Mouse (Mus musculus) midbrain, embryonic 13.5 days (tissue): ENCODE data around the gene Zic5. TPM values are rescaled to one million over a fixed set of nuclear protein-coding genes. Genes with fewer than 3 reads are reported as not detected.
"Not testable (repeated sequence)": the region's sequence is repeated elsewhere in the genome, so short reads cannot be mapped to it uniquely, and the experiment has no call there.

Experiments used
- ATAC-seq: fragments of 200-750 bp; cut with Nextera tagmentation; 2 replicates; pipeline ENCODE4 v1.8.0; 2017; ENCODE audit warnings: mild to moderate bottlenecking, moderate TSS enrichment, moderate library complexity
- H3K27ac ChIP-seq: fragments of 300-500 bp; sonication (generic); 2 replicates; pipeline ENCODE4 v1.5.1; 2015; ENCODE audit warnings: inconsistent platforms, mild to moderate bottlenecking, moderate library complexity
- H3K27me3 ChIP-seq: fragments of 300-500 bp; sonication (generic); 2 replicates; pipeline ENCODE4 v1.6.1; 2015; ENCODE audit warnings: mild to moderate bottlenecking, inconsistent platforms
- H3K36me3 ChIP-seq: fragments of 300-500 bp; sonication (generic); 2 replicates; pipeline ENCODE4 v1.6.1; 2015; ENCODE audit warnings: mild to moderate bottlenecking, inconsistent platforms
- H3K4me1 ChIP-seq: fragments of 300-500 bp; sonication (generic); replicated peaks from 2 replicates; pipeline ENCODE4 v1.6.1; 2015; ENCODE audit warnings: inconsistent platforms
- H3K4me2 ChIP-seq: fragments of 300-500 bp; sonication (generic); replicated peaks from 2 replicates; pipeline ENCODE4 v1.6.1; 2015; ENCODE audit warnings: moderate library complexity, mild to moderate bottlenecking, inconsistent platforms
- H3K4me3 ChIP-seq: fragments of 300-500 bp; sonication (generic); replicated peaks from 2 replicates; pipeline ENCODE4 v1.5.1; 2015; ENCODE audit warnings: mild to moderate bottlenecking, inconsistent platforms
- H3K9ac ChIP-seq: fragments of 300-500 bp; sonication (generic); replicated peaks from 2 replicates; pipeline ENCODE4 v1.6.1; 2015; ENCODE audit warnings: mild to moderate bottlenecking, inconsistent platforms
- H3K9me3 ChIP-seq: fragments of 300-500 bp; sonication (generic); 2 replicates; pipeline ENCODE4 v1.6.1; 2016; ENCODE audit warnings: mild to moderate bottlenecking, inconsistent platforms
- WGBS: fragments of 180-500 bp; shearing (Covaris S2); methylation state at CpG from one replicate; pipeline ENCODE4 v1.1.7; 2015; 5-methylcytosine and 5-hydroxymethylcytosine counted together
- polyA plus RNA-seq: library from polyadenylated mRNA; unstranded; fragments of >200 nt; fragmentation: Nextera tagmentation; extraction: Ambion mirVana; gene quantifications from 2 replicates; pipeline ENCODE4 v1.2.1, GENCODE M21; 2015

Gene Zic5
- polyA plus RNA-seq, 1 experiment from 2014 or later = 15.5 TPM

- peak overlapping the region; percentile 65 for H3K4me3 ChIP-seq
- H3K4me2 ChIP-seq = peak overlapping the region; percentile 70
- peaks cover 32% of the 10 kb centered on the region for H3K4me1 ChIP-seq
- no peaks in the 10 kb centered on the region for H3K9me3 ChIP-seq
- peak overlapping the region; percentile 95 for H3K27ac ChIP-seq
- ATAC-seq = no peak
- peaks cover 70% of the 10 kb centered on the region for H3K27me3 ChIP-seq
- 22% methylated on average over 3 of the region's 3 CpGs for WGBS
- H3K9ac ChIP-seq = peak overlapping the region; percentile 80
- no peaks in the 10 kb centered on the region for H3K36me3 ChIP-seq
These were observed 4.0 kb downstream of the Zic5 start for GRCm38 (mm10) chr14:122461500-122461899.

- H3K36me3 ChIP-seq = no peaks in the 10 kb centered on the region
- peak overlapping the region; percentile 47 for H3K4me2 ChIP-seq
- peak overlapping the region; percentile 64 for H3K9ac ChIP-seq
- H3K9me3 ChIP-seq = no peaks in the 10 kb centered on the region
- ATAC-seq = no peak
- H3K4me3 ChIP-seq = peak overlapping the region; percentile 30
- H3K27ac ChIP-seq = peak overlapping the region; percentile 35
- H3K4me1 ChIP-seq = peaks cover 33% of the 10 kb centered on the region
- WGBS = 48% methylated on average over 5 of the region's 5 CpGs
- peaks cover 70% of the 10 kb centered on the region for H3K27me3 ChIP-seq
These were observed 5.3 kb downstream of the Zic5 start for GRCm38 (mm10) chr14:122460226-122460625.

- peak overlapping the region; percentile 35; the same call in 1 of the 2 replicates for H3K27ac ChIP-seq
- peak overlapping the region; percentile 30 for H3K4me3 ChIP-seq
- H3K4me2 ChIP-seq = peak overlapping the region; percentile 47
- no peaks in the 10 kb centered on the region for H3K36me3 ChIP-seq
- no peaks in the 10 kb centered on the region for H3K9me3 ChIP-seq
- ATAC-seq = no peak
- peak overlapping the region; percentile 64 for H3K9ac ChIP-seq
- peaks cover 29% of the 10 kb centered on the region for H3K4me1 ChIP-seq
- 78% methylated on average over 1 of the region's 1 CpGs for WGBS
- peaks cover 70% of the 10 kb centered on the region for H3K27me3 ChIP-seq
These were observed 5.7 kb downstream of the Zic5 start for GRCm38 (mm10) chr14:122459776-122460175.

GRCm38 (mm10) chr14:122459332-122459731, 6.1 kb downstream of the Zic5 start:
- H3K4me2 ChIP-seq = peak overlapping the region; percentile 47
- not testable (repeated sequence) for H3K36me3 ChIP-seq, ATAC-seq, H3K9me3 ChIP-seq, H3K27ac ChIP-seq
- peaks cover 27% of the 10 kb centered on the region for H3K4me1 ChIP-seq
- H3K4me3 ChIP-seq = peak overlapping the region; percentile 30
- peak overlapping the region; percentile 64; the same call in 1 of the 2 replicates for H3K9ac ChIP-seq
- WGBS = 67% methylated on average over 12 of the region's 12 CpGs
- peaks cover 73% of the 10 kb centered on the region for H3K27me3 ChIP-seq

- Histone ChIP-seq H3K4me1 (peaks cover 44% of the 10 kb centered on the region), H3K27ac (peak overlapping the region; percentile 76), H3K4me3 (no peak overlapping the region), H3K4me2 (no peak overlapping the region), H3K36me3 (no peaks in the 10 kb centered on the region), H3K9ac (no peak overlapping the region), H3K27me3 (peaks cover 74% of the 10 kb centered on the region), H3K9me3 (no peaks in the 10 kb centered on the region)
- ATAC-seq = no peak
- WGBS = 15% methylated on average over 4 of the region's 4 CpGs
These were observed 9.9 kb downstream of the Zic5 start for GRCm38 (mm10) chr14:122455562-122455958.

GRCm38 (mm10) chr14:122454901-122455561, 10.4 kb downstream of the Zic5 start:
- H3K27ac ChIP-seq = peak overlapping the region; percentile 76
- H3K4me2 ChIP-seq = no peak overlapping the region
- peaks cover 74% of the 10 kb centered on the region for H3K27me3 ChIP-seq
- H3K9me3 ChIP-seq = no peaks in the 10 kb centered on the region
- peaks cover 49% of the 10 kb centered on the region for H3K4me1 ChIP-seq
- no peak overlapping the region for H3K4me3 ChIP-seq
- WGBS = 12% methylated on average over 10 of the region's 10 CpGs
- H3K36me3 ChIP-seq = no peaks in the 10 kb centered on the region
- no peak overlapping the region for H3K9ac ChIP-seq
- ATAC-seq = no peak

GRCm38 (mm10) chr14:122453996-122454738, 11.3 kb downstream of the Zic5 start:
- Histone ChIP-seq H3K4me3 (no peak overlapping the region), H3K9ac (no peak overlapping the region)
- 2% methylated on average over 12 of the region's 12 CpGs for WGBS

GRCm38 (mm10) chr14:122453388-122453995, 12.0 kb downstream of the Zic5 start:
- Histone ChIP-seq H3K27me3 (peaks cover 79% of the 10 kb centered on the region), H3K4me1 (peaks cover 57% of the 10 kb centered on the region)
- under 1% methylated on average over 32 of the region's 32 CpGs for WGBS

More at GRCm38 (mm10) chr14:122453996-122454738, 11.3 kb downstream of the Zic5 start:
- ATAC-seq = peak; percentile 38; the same call in 1 of the 2 replicates
- Histone ChIP-seq H3K36me3 (no peaks in the 10 kb centered on the region), H3K4me1 (peaks cover 57% of the 10 kb centered on the region), H3K27me3 (peaks cover 77% of the 10 kb centered on the region), H3K4me2 (peak overlapping the region; percentile 44), H3K9me3 (no peaks in the 10 kb centered on the region), H3K27ac (peak overlapping the region; percentile 80)

GRCm38 (mm10) chr14:122452701-122453387, 12.6 kb downstream of the Zic5 start:
- H3K4me3 ChIP-seq = no peak overlapping the region
- peaks cover 82% of the 10 kb centered on the region for H3K27me3 ChIP-seq
- peak overlapping the region; percentile 44 for H3K4me2 ChIP-seq
- 4% methylated on average over 13 of the region's 13 CpGs for WGBS
- peak overlapping the region; percentile 80 for H3K27ac ChIP-seq
- ATAC-seq = peak; percentile 53
- no peaks in the 10 kb centered on the region for H3K36me3 ChIP-seq
- 0 out of 2 replicates have a peak overlapping the region, but pooled peaks have one; percentile 3 for H3K9ac ChIP-seq
- H3K4me1 ChIP-seq = peaks cover 57% of the 10 kb centered on the region
- no peaks in the 10 kb centered on the region for H3K9me3 ChIP-seq

More at GRCm38 (mm10) chr14:122453388-122453995, 12.0 kb downstream of the Zic5 start:
- Histone ChIP-seq H3K27ac (peak overlapping the region; percentile 80), H3K4me2 (peak overlapping the region; percentile 44), H3K4me3 (peak overlapping the region; percentile 21), H3K9me3 (no peaks in the 10 kb centered on the region), H3K36me3 (no peaks in the 10 kb centered on the region), H3K9ac (0 out of 2 replicates have a peak overlapping the region, but pooled peaks have one; percentile 3)
- ATAC-seq = peak; percentile 73

GRCm38 (mm10) chr14:122451551-122452145, 13.8 kb downstream of the Zic5 start:
- H3K9ac ChIP-seq = peak overlapping the region; percentile 67; the same call in 1 of the 2 replicates
- H3K27ac ChIP-seq = peak overlapping the region; percentile 81
- no peak for ATAC-seq
- 0 out of 2 replicates have a peak overlapping the region, but pooled peaks have one; percentile 43 for H3K4me3 ChIP-seq
- H3K36me3 ChIP-seq = no peaks in the 10 kb centered on the region
- H3K4me1 ChIP-seq = peaks cover 57% of the 10 kb centered on the region
- H3K27me3 ChIP-seq = peaks cover 94% of the 10 kb centered on the region
- 54% methylated on average over 5 of the region's 5 CpGs for WGBS
- H3K4me2 ChIP-seq = peak overlapping the region; percentile 65
- H3K9me3 ChIP-seq = no peaks in the 10 kb centered on the region
